ENCODE assay signal across 10 mouse cellular contexts in genomic region chr16:30155070-30155469, GRCm38 (mm10).
DNase-seq lines count a peak whose midpoint lies in the region; ATAC-seq and TF ChIP-seq lines count a peak whose summit lies in the region.
"Had no signal": no experiment of that assay in that cellular context is flagged by ENCODE, and none has a peak within 500 bp of the region (broad histone marks: within the 10 kb centered on the region; RNA-seq: fewer than 3 reads in every experiment).

No protein-coding gene starts in this region.

- H3K4me1 ChIP-seq in intestine, embryonic 14.5 days (replicated peaks; ENCODE audit: control insufficient read depth, insufficient read depth, low read length) = peaks cover 19% of the 10 kb centered on the region
- no peaks in the 10 kb centered on the region for H3K4me1 ChIP-seq in intestine, postnatal 0 days (replicated peaks; ENCODE audit: control insufficient read depth, insufficient read depth, low read length)
- H3K4me1 ChIP-seq in spleen, adult 2 months (ENCODE audit: control insufficient read depth, insufficient read depth, insufficient read length) = peaks cover 18% of the 10 kb centered on the region; the same call in 1 of the 2 replicates
- H3K4me1 ChIP-seq in hindbrain, embryonic 15.5 days (replicated peaks) = peaks cover 14% of the 10 kb centered on the region
- 0 out of 2 replicates have a peak, but pooled peaks cover 4% of the 10 kb centered on the region for H3K4me1 ChIP-seq in small intestine, adult 2 months (ENCODE audit: control insufficient read depth, insufficient read depth, insufficient read length, low read length)

- no peak overlapping the region; the same call in 1 of the 2 replicates for H3K4me2 ChIP-seq in intestine, embryonic 14.5 days (ENCODE audit: low read length)
- H3K4me2 ChIP-seq in intestine, postnatal 0 days (replicated peaks; ENCODE audit: low read depth) = no peak overlapping the region
- no peak overlapping the region for H3K4me2 ChIP-seq in hindbrain, embryonic 15.5 days
- H3K4me2 ChIP-seq: neural tube, embryonic 12.5 days had no signal

- intact Hi-C loops in heart, postnatal 36 days (cut with DNase I) = no loop called here

- no peaks in the 10 kb centered on the region for H3K27me3 ChIP-seq in intestine, embryonic 14.5 days (replicated peaks; ENCODE audit: control insufficient read depth, insufficient read depth, low read length)
- H3K27me3 ChIP-seq in intestine, postnatal 0 days (replicated peaks; ENCODE audit: control insufficient read depth, insufficient read depth, low read length) = no peaks in the 10 kb centered on the region
- H3K27me3 ChIP-seq in spleen, adult 2 months (ENCODE audit: control insufficient read depth, insufficient read depth, low read length) = no peaks in the 10 kb centered on the region
- H3K27me3 ChIP-seq in hindbrain, embryonic 15.5 days = 0 out of 2 replicates have a peak, but pooled peaks cover 7% of the 10 kb centered on the region
- no peaks in the 10 kb centered on the region for H3K27me3 ChIP-seq in small intestine, adult 2 months (ENCODE audit: control insufficient read depth, insufficient read depth, low read length)

- H3K4me3 ChIP-seq in intestine, embryonic 14.5 days (ENCODE audit: low read depth, low read length) = no peak overlapping the region
- H3K4me3 ChIP-seq in intestine, postnatal 0 days (ENCODE audit: low read depth, low read length) = no peak overlapping the region
- no peak overlapping the region for H3K4me3 ChIP-seq in spleen, adult 2 months (ENCODE audit: extremely low read depth, insufficient read depth, insufficient read length)
- H3K4me3 ChIP-seq in hindbrain, embryonic 15.5 days = no peak overlapping the region
- H3K4me3 ChIP-seq in small intestine, adult 2 months (ENCODE audit: low read depth, low read length) = no peak overlapping the region
- H3K4me3 ChIP-seq: neural tube, embryonic 12.5 days had no signal

- H3K36me3 ChIP-seq in intestine, embryonic 14.5 days (ENCODE audit: control insufficient read depth, insufficient read depth, low read length) = no peaks in the 10 kb centered on the region
- no peaks in the 10 kb centered on the region for H3K36me3 ChIP-seq in intestine, postnatal 0 days (ENCODE audit: control insufficient read depth, insufficient read depth)
- H3K36me3 ChIP-seq in spleen, adult 2 months (ENCODE audit: control insufficient read depth, insufficient read depth, low read length) = no peaks in the 10 kb centered on the region
- H3K36me3 ChIP-seq in hindbrain, embryonic 15.5 days = no peaks in the 10 kb centered on the region
- no peaks in the 10 kb centered on the region for H3K36me3 ChIP-seq in small intestine, adult 2 months (ENCODE audit: control insufficient read depth, insufficient read depth, low read length)
- H3K36me3 ChIP-seq: neural tube, embryonic 12.5 days had no signal

- no peaks in the 10 kb centered on the region for H3K9me3 ChIP-seq in intestine, embryonic 14.5 days (ENCODE audit: control insufficient read depth, low read length)
- H3K9me3 ChIP-seq in intestine, postnatal 0 days (ENCODE audit: control insufficient read depth) = no peaks in the 10 kb centered on the region
- no peaks in the 10 kb centered on the region for H3K9me3 ChIP-seq in hindbrain, embryonic 15.5 days
- H3K9me3 ChIP-seq: neural tube, embryonic 12.5 days had no signal

- WGBS in intestine, embryonic 14.5 days = 15% methylated on average over 6 of the region's 6 CpGs
- 25% methylated on average over 6 of the region's 6 CpGs for WGBS in intestine, postnatal 0 days
- WGBS in spleen, adult 2 months = 9% methylated on average over 6 of the region's 6 CpGs
- WGBS in hindbrain, embryonic 15.5 days = 23% methylated on average over 6 of the region's 6 CpGs
- WGBS in small intestine, adult 2 months = 18% methylated on average over 6 of the region's 6 CpGs

- TF ChIP-seq CTCF in intestine, postnatal 0 days (IDR thresholded peaks at IDR 0.05; ENCODE audit: low read depth) = no peak
- TF ChIP-seq CTCF in spleen, adult 2 months (IDR thresholded peaks at IDR 0.05; ENCODE audit: extremely low read depth, insufficient read depth, insufficient read length, insufficient replicate concordance) = no peak
- no peak for TF ChIP-seq CTCF in small intestine, adult 2 months (IDR thresholded peaks at IDR 0.05; ENCODE audit: extremely low read depth, insufficient read length, insufficient replicate concordance, low read depth, low read length)

- H3K27ac ChIP-seq in intestine, embryonic 14.5 days (ENCODE audit: low read depth) = peak overlapping the region; percentile 18; the same call in 1 of the 2 replicates
- H3K27ac ChIP-seq in intestine, postnatal 0 days (ENCODE audit: low read depth, low read length) = no peak overlapping the region
- peak overlapping the region; percentile 88 for H3K27ac ChIP-seq in spleen, adult 2 months (ENCODE audit: insufficient read depth, low read length)
- H3K27ac ChIP-seq in hindbrain, embryonic 15.5 days (replicated peaks) = no peak overlapping the region
- peak overlapping the region; percentile 39; the same call in 1 of the 2 replicates for H3K27ac ChIP-seq in small intestine, adult 2 months (ENCODE audit: insufficient read depth, low read depth, low read length)
- H3K27ac ChIP-seq: neural tube, embryonic 12.5 days had no signal

- no peak for TF ChIP-seq POLR2A in spleen, adult 2 months (IDR thresholded peaks at IDR 0.05; ENCODE audit: low read depth, low read length)
- TF ChIP-seq POLR2A in small intestine, adult 2 months (IDR thresholded peaks at IDR 0.05; ENCODE audit: low read depth, low read length) = no peak

- ATAC-seq in intestine, embryonic 14.5 days (replicated peaks; ENCODE audit: low FRiP score, low TSS enrichment, low read depth) = no peak
- ATAC-seq in intestine, postnatal 0 days = no peak
- 0 out of 2 replicates have a peak, but pooled peaks have one; percentile 23 for ATAC-seq in hindbrain, embryonic 15.5 days (ENCODE audit: low FRiP score, low read depth)

- DNase-seq in intestine, embryonic 14.5 days (ENCODE audit: low spot score) = no peak
- DNase-seq in spleen, adult 2 months (ENCODE audit: low read depth in 1 of 2, low spot score in 2 of 2) = peak; percentile 25 to 59
- DNase-seq in spleen, adult 12 weeks (ENCODE audit: low spot score) = no peak
- DNase-seq in heart, postnatal 36 days = no peak
- DNase-seq in kidney, postnatal 25 days = no peak
- DNase-seq: adrenal gland, adult 8-10 months had no signal

- H3K9ac ChIP-seq in intestine, embryonic 14.5 days (ENCODE audit: low read length) = 0 out of 2 replicates have a peak overlapping the region, but pooled peaks have one; percentile 1
- no peak overlapping the region for H3K9ac ChIP-seq in intestine, postnatal 0 days (ENCODE audit: low read depth, low read length)
- H3K9ac ChIP-seq in hindbrain, embryonic 15.5 days = no peak overlapping the region
- H3K9ac ChIP-seq: neural tube, embryonic 12.5 days had no signal

Comparison
In these comparisons a context has a peak if more than half of its experiments do, and no peak if none do; other contexts are left out.
1. DNase-seq: peak in spleen, adult 2 months (2 of 2); none in intestine, embryonic 14.5 days (single experiment), spleen, adult 12 weeks (single experiment), heart, postnatal 36 days (0 of 2) and kidney, postnatal 25 days (0 of 2).
2. H3K27ac ChIP-seq: peak in intestine, embryonic 14.5 days (single experiment), spleen, adult 2 months (single experiment) and small intestine, adult 2 months (single experiment); none in intestine, postnatal 0 days (single experiment) and hindbrain, embryonic 15.5 days (single experiment).